Mouse (Mus musculus): ENCODE measurements at regions not wholly inside any gene's neighbourhood (a gene's known extent, or its start where the extent isn't known, plus 50 kb on each side); places are given as distances from the start of the nearest gene placed in this dataset.
"Not testable (repeated sequence)": the region's sequence is repeated elsewhere in the genome, so short reads cannot be mapped to it uniquely, and the experiment has no call there.

GRCm38 (mm10) chr3:8005684-8006083 lies 1385.4 kb upstream of the 1700008P02Rik start:
- not testable (repeated sequence) for TF ChIP-seq CTCF (IDR thresholded peaks at IDR 0.05; ENCODE audit: borderline replicate concordance, insufficient read depth, low read length); POLR2A (IDR thresholded peaks at IDR 0.05; ENCODE audit: low read depth, low read length)

All from embryonic fibroblast, embryonic 13.5 days (primary cell).